Mouse (Mus musculus): ENCODE data around the gene Cox6a2.
"Not testable (repeated sequence)": the region's sequence is repeated elsewhere in the genome, so short reads cannot be mapped to it uniquely, and the experiment has no call there.

Cox6a2 gene

GRCm38 (mm10) chr7:128231741-128232140, 25.6 kb upstream of the Cox6a2 start:
- DNase-seq, result no peak

GRCm38 (mm10) chr7:128220936-128221335, 14.7 kb upstream of the Cox6a2 start:
- DNase-seq, result no peak

DNA sequence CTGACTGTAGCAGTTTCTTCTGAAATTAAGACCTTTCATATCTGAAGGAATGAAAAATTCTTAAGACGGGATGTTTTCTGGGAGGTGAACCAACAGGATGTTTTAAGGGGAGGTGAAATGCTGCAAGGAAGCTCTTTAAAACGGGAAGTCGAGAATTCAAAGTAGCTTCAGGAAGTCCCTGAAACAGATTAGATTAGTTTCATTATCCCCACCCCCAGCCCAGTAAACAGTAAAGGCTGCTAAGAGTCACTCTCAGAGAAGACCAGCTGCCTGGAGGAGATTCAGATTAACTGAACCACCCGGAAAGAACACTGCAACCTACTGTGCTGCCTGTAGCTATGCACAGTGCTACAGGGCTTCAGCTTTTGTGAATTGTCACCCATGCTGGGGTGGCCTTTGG, 13.8 kb upstream of the Cox6a2 start:
- DNase-seq, result no peak

DNA sequence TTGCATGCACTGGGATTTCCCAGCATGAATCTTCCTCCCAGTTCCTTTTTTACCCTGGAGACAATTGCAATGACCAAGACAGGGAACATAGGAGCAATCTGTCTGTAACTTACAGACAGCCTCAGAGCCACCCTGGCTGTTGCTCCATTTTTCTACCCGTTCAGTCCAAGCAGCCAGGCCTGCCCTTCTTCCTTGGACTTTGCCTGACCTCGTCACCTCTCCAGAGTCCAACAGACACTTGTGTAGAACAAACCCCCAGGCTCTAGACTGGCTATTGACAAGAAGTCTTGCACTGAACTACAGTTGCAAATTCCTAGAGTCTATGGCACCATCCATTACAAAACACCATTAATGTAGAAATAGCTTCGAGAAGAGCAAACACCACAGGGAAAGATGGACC, 3.6 kb upstream of the Cox6a2 start:
- DNase-seq, result no peak

DNA sequence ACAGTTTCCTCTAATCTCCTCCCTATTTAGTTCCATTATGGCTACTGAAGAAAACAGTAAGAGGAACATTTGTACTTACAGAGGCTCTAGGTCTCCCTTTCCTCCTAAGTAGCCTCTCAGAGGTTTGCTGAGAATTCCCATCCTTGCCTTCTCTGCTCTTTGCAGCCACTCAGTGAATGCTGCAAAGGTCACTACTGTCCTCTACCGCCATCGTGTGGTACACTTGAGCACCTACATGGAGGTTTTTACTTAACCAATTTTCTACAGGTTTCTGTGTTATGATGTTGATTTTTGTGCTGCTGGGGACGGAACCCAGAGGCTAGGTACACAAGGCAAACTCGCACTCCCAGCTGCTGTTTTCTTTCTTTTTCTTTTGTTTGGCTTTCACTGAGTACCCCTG, 2.0 kb upstream of the Cox6a2 start:
- peak; percentile 34 to 44 for DNase-seq

DNA sequence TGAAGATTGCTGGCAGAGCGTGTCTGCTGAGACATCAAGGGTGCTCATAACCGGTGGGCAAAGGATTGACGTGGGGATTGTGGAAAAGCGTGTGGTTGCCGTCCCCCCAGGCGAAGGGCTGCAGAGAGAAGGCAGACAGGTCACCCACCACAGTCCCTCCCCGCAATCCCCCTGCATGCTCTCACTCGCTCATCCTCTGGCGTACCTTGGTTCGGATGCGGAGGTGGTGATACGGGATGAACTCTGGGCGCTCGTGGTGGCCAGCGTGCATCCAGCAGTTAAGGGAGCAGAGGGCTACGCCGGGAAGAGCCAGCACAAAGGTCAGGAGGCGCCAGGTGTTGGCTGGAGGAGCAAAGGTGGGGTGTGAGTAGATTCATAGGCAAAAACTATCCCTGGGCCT, 492 bp downstream of the Cox6a2 start:
- DNase-seq, result no peak

GRCm38 (mm10) chr7:128204179-128204578, 2.0 kb downstream of the Cox6a2 start:
- no peak for DNase-seq

- no peak for DNase-seq
Measured at GRCm38 (mm10) chr7:128203071-128203470, 3.1 kb downstream of the Cox6a2 start.

DNA sequence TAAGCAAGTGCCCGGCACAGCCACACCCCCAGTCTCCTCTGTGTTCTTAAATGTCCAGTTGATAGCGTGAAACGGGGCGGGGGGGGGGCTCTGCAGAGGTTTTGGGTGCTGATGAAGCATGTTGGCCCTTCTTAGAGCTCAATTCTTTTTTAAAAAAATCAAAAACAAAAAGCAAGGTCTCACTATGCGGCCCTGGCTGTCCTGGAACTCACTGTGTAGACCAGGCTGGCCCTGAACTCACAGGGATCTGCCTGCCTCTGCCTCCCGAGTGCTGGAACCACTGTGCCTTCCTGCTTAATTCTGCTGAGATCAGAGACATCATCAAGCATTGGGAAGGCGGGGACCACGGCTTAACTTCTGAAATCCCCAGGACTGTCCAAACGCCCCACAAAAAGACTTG, 4.6 kb downstream of the Cox6a2 start:
- DNase-seq, result no peak

GRCm38 (mm10) chr7:128181691-128182090, 24.5 kb downstream of the Cox6a2 start:
- DNase-seq, result peak; percentile 63 to 72

- peak; percentile 45 to 57 for DNase-seq
Measured at GRCm38 (mm10) chr7:128180546-128180945, 25.6 kb downstream of the Cox6a2 start.

DNA sequence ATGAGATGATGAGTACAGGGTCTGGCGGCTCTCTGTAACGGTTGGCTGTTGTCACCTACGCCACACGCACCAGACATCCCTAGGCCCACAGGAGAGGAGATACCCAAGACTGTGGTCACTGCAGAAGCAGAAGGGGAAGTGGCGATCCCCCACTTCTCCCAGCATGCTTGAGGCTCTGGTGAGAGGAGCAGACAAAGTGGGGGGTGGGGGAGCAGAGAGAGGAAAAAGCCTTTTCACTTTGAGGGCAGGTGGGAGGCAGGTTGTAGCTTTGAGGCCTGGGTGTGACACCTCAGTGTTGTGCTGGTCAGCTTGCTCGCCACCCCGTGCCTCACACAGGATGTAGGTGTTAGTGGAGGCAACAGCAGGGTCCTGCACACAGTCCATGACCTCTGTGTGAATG, 26.1 kb downstream of the Cox6a2 start:
- DNase-seq, result peak; percentile 32 to 47

- DNase-seq, result no peak
Measured at GRCm38 (mm10) chr7:128178385-128178784, 27.8 kb downstream of the Cox6a2 start.

- no peak for DNase-seq
Measured at GRCm38 (mm10) chr7:128169996-128170395, 36.2 kb downstream of the Cox6a2 start.

GRCm38 (mm10) chr7:128166391-128166790, 39.8 kb downstream of the Cox6a2 start:
- no peak for DNase-seq

DNA sequence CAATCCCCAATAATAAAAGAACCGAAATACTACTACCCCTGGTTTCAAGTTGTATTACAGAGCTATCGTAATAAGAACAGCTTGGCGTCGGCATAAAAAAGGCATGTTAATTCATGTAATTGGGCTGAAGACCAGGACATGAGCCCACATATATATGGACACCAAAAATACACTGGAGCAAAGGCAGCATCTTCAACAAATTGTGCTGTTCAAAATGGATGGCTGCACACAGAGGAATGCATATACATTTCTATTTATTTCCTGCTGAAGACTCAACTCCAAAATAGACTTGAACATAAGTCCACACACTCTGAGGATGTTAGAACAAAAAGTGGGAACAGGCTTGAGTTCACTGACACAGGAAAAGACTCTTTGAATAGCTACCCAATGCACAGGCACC, 42.2 kb downstream of the Cox6a2 start:
- no peak for DNase-seq

DNA sequence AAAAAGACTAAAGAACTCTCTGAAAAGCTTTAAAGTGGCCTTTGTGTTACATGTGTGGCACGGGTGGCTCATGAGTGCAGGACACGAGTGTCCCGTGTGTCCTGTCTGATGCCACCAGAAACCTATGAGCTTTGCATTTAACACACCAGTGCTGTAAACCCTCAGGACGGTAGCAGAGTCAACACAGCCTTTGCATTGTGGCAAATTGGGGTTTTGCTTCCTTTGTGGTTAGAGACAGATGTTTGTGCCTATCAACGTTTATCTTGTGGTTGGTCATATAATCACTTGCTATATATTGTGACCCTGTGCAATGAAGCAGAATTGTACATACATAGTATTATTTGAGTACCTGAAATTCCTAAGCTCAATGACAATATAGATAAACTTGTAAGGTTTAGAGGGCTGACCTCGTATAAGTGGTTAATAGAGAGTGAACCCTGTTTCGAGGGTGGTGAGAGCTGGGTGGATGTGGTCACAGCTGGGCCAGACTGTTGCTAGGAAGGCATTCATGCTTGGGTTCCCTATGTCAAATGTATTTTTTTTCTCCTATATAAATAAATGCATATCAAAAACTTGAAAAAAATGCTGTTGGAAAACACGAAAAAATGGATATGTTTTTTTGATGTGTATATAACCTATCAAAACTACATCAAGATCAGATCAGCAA, 47.4 kb downstream of the Cox6a2 start:
- DNase-seq, result not testable (repeated sequence)
